Mouse (Mus musculus) liver, embryonic 14 days (tissue): ENCODE data around the gene Bcl10. TPM values are rescaled to one million over a fixed set of nuclear protein-coding genes. Genes with fewer than 3 reads are reported as not detected.

ENCODE experiments used
- polyA plus RNA-seq: library from polyadenylated mRNA; depleted of rRNA; stranded (reverse); fragments of >200 nt; gene quantifications from 2 replicates; pipeline ENCODE4 v1.2.3, GENCODE M21; 2012; rRNA removed

The Bcl10 gene
- polyA plus RNA-seq, result 6.6 and 8.5 TPM in 2 replicates

GRCm38 (mm10) chr3:145922019-145922854, at the start of gene Bcl10:
Bcl10 (plus strand) TSS chr3:145922804.

GRCm38 (mm10) chr3:145937505-145938404, 15.2 kb downstream of the Bcl10 start, which contains the start of gene 2410004B18Rik:
2410004B18Rik (plus strand) TSS chr3:145938014.

Other genes with a start within 250 kb of the Bcl10 start
- 15.6 and 17.2 TPM in 2 replicates for gene Ddah1, start 164.1 kb upstream of the Bcl10 start, polyA plus RNA-seq
- gene 2410004B18Rik, start 15.2 kb downstream of the Bcl10 start, polyA plus RNA-seq, result 7.4 and 9.3 TPM in 2 replicates
- 0.85 and 0.91 TPM in 2 replicates for gene Syde2, start 65.1 kb downstream of the Bcl10 start, polyA plus RNA-seq
- gene Wdr63, start 185.3 kb downstream of the Bcl10 start, polyA plus RNA-seq, result 0.01 and 0.03 TPM in 2 replicates
- 0.05 and 0.09 TPM in 2 replicates for gene Mcoln3, start 194.6 kb downstream of the Bcl10 start, polyA plus RNA-seq
- 5.4 and 6.9 TPM in 2 replicates for gene Mcoln2, start 227.0 kb downstream of the Bcl10 start, polyA plus RNA-seq